Mouse (Mus musculus): ENCODE data around the gene Tmcc2. TPM values are rescaled to one million over a fixed set of nuclear protein-coding genes. Genes with fewer than 3 reads are reported as not detected.

Gene Tmcc2
- polyA plus RNA-seq, 1 experiment from 2014 or later, result 10.2 TPM

- H3K27me3 ChIP-seq (replicated peaks; ENCODE audit: low read depth, poor library complexity, severe bottlenecking), result peaks cover 5% of the 10 kb centered on the region; the same call in 1 of the 2 replicates
- peak within 1 kb of the TSS; percentile 73 for H3K4me3 ChIP-seq
- H3K4me1 ChIP-seq, result peaks cover 34% of the 10 kb centered on the region
- no peaks in the 10 kb centered on the region for H3K9me3 ChIP-seq
- WGBS, result under 1% methylated on average over 85 of the region's 85 CpGs
- peak within 1 kb of the TSS; percentile 88 for H3K27ac ChIP-seq (replicated peaks)
- H3K36me3 ChIP-seq (replicated peaks), result no peaks in the 10 kb centered on the region; the same call in 1 of the 2 replicates
- peak; percentile 95 for DNase-seq (ENCODE audit: low spot score)
Observed at GRCm38 (mm10) chr1:132417319-132418251, 26.5 kb upstream of the Tmcc2 start, which contains the start of gene Dstyk. Dstyk (plus strand) TSS chr1:132417555.

- H3K4me1 ChIP-seq, result peaks cover 34% of the 10 kb centered on the region
- no peaks in the 10 kb centered on the region for H3K36me3 ChIP-seq (replicated peaks)
- no peaks in the 10 kb centered on the region for H3K9me3 ChIP-seq
- no peak for DNase-seq (ENCODE audit: low spot score)
- WGBS, result 21% methylated on average over 6 of the region's 6 CpGs
- H3K27ac ChIP-seq (replicated peaks), result peak overlapping the region; percentile 88
- H3K4me3 ChIP-seq, result peak overlapping the region; percentile 73
- H3K27me3 ChIP-seq (replicated peaks; ENCODE audit: low read depth, poor library complexity, severe bottlenecking), result peaks cover 5% of the 10 kb centered on the region; the same call in 1 of the 2 replicates
Observed at GRCm38 (mm10) chr1:132416943-132417290, 25.8 kb upstream of the Tmcc2 start.

GRCm38 (mm10) chr1:132416244-132416942, 25.3 kb upstream of the Tmcc2 start:
- H3K9me3 ChIP-seq, result no peaks in the 10 kb centered on the region
- no peak for DNase-seq (ENCODE audit: low spot score)
- 70% methylated on average over 8 of the region's 8 CpGs for WGBS

GRCm38 (mm10) chr1:132410657-132411056, 19.6 kb upstream of the Tmcc2 start:
- Histone ChIP-seq H3K4me1 (0 out of 2 replicates have a peak, but pooled peaks cover 5% of the 10 kb centered on the region), H3K9me3 (no peaks in the 10 kb centered on the region), H3K36me3 (replicated peaks) (no peaks in the 10 kb centered on the region), H3K27me3 (replicated peaks; ENCODE audit: low read depth, poor library complexity, severe bottlenecking) (no peaks in the 10 kb centered on the region), H3K27ac (replicated peaks) (no peak overlapping the region), H3K4me3 (no peak overlapping the region)
- WGBS, result 90% methylated on average over 3 of the region's 3 CpGs
- DNase-seq (ENCODE audit: low spot score), result no peak

More at GRCm38 (mm10) chr1:132416244-132416942, 25.3 kb upstream of the Tmcc2 start:
- Histone ChIP-seq H3K36me3 (replicated peaks) (no peaks in the 10 kb centered on the region), H3K4me1 (peaks cover 34% of the 10 kb centered on the region), H3K27ac (replicated peaks) (no peak overlapping the region), H3K4me3 (no peak overlapping the region; the same call in 1 of the 2 replicates), H3K27me3 (replicated peaks; ENCODE audit: low read depth, poor library complexity, severe bottlenecking) (peaks cover 5% of the 10 kb centered on the region; the same call in 1 of the 2 replicates)

- Histone ChIP-seq H3K4me1 (no peaks in the 10 kb centered on the region), H3K27ac (replicated peaks) (no peak overlapping the region), H3K27me3 (replicated peaks; ENCODE audit: low read depth, poor library complexity, severe bottlenecking) (no peaks in the 10 kb centered on the region), H3K36me3 (replicated peaks) (no peaks in the 10 kb centered on the region), H3K4me3 (no peak overlapping the region), H3K9me3 (no peaks in the 10 kb centered on the region)
- WGBS, result 95% methylated on average over 1 of the region's 1 CpGs
- no peak for DNase-seq (ENCODE audit: low spot score)
Observed at GRCm38 (mm10) chr1:132401843-132402242, 10.8 kb upstream of the Tmcc2 start.

GRCm38 (mm10) chr1:132400538-132400937, 9.5 kb upstream of the Tmcc2 start:
- no peaks in the 10 kb centered on the region for H3K27me3 ChIP-seq (replicated peaks; ENCODE audit: low read depth, poor library complexity, severe bottlenecking)
- 68% methylated on average over 1 of the region's 1 CpGs for WGBS
- no peaks in the 10 kb centered on the region for H3K4me1 ChIP-seq

GRCm38 (mm10) chr1:132396705-132397104, 5.6 kb upstream of the Tmcc2 start:
- no peak overlapping the region for H3K4me3 ChIP-seq
- DNase-seq (ENCODE audit: low spot score), result no peak
- WGBS, result 71% methylated on average over 2 of the region's 2 CpGs
- H3K27me3 ChIP-seq (replicated peaks; ENCODE audit: low read depth, poor library complexity, severe bottlenecking), result peaks cover 9% of the 10 kb centered on the region
- H3K9me3 ChIP-seq, result no peaks in the 10 kb centered on the region
- no peaks in the 10 kb centered on the region for H3K36me3 ChIP-seq (replicated peaks)
- no peak overlapping the region for H3K27ac ChIP-seq (replicated peaks)
- peaks cover 7% of the 10 kb centered on the region for H3K4me1 ChIP-seq

More at GRCm38 (mm10) chr1:132400538-132400937, 9.5 kb upstream of the Tmcc2 start:
- Histone ChIP-seq H3K27ac (replicated peaks) (no peak overlapping the region), H3K9me3 (no peaks in the 10 kb centered on the region), H3K4me3 (no peak overlapping the region), H3K36me3 (replicated peaks) (no peaks in the 10 kb centered on the region)
- DNase-seq (ENCODE audit: low spot score), result no peak

GRCm38 (mm10) chr1:132392872-132393271, 1.8 kb upstream of the Tmcc2 start:
- H3K36me3 ChIP-seq (replicated peaks), result no peaks in the 10 kb centered on the region
- H3K4me3 ChIP-seq, result no peak overlapping the region
- H3K27me3 ChIP-seq (replicated peaks; ENCODE audit: low read depth, poor library complexity, severe bottlenecking), result peaks cover 9% of the 10 kb centered on the region
- H3K4me1 ChIP-seq, result peaks cover 40% of the 10 kb centered on the region
- H3K27ac ChIP-seq (replicated peaks), result no peak overlapping the region
- H3K9me3 ChIP-seq, result no peaks in the 10 kb centered on the region
- no peak for DNase-seq (ENCODE audit: low spot score)
- 85% methylated on average over 5 of the region's 5 CpGs for WGBS

GRCm38 (mm10) chr1:132391580-132392022, 520 bp upstream of the Tmcc2 start:
- DNase-seq (ENCODE audit: low spot score), result peak; percentile 89

GRCm38 (mm10) chr1:132389886-132390585, 1.0 kb downstream of the Tmcc2 start:
- no peaks in the 10 kb centered on the region; the same call in 1 of the 2 replicates for H3K36me3 ChIP-seq (replicated peaks)
- peaks cover 9% of the 10 kb centered on the region for H3K27me3 ChIP-seq (replicated peaks; ENCODE audit: low read depth, poor library complexity, severe bottlenecking)
- peaks cover 65% of the 10 kb centered on the region for H3K4me1 ChIP-seq
- 15% methylated on average over 15 of the region's 15 CpGs for WGBS
- peak overlapping the region; percentile 95 for H3K27ac ChIP-seq (replicated peaks)
- peak; percentile 77 for DNase-seq (ENCODE audit: low spot score)
- H3K9me3 ChIP-seq, result no peaks in the 10 kb centered on the region
- peak overlapping the region; percentile 84 for H3K4me3 ChIP-seq

More at GRCm38 (mm10) chr1:132391580-132392022, 520 bp upstream of the Tmcc2 start:
- WGBS, result under 1% methylated on average over 54 of the region's 54 CpGs
- peaks cover 9% of the 10 kb centered on the region for H3K27me3 ChIP-seq (replicated peaks; ENCODE audit: low read depth, poor library complexity, severe bottlenecking)
- H3K9me3 ChIP-seq, result no peaks in the 10 kb centered on the region
- H3K4me1 ChIP-seq, result peaks cover 49% of the 10 kb centered on the region
- H3K36me3 ChIP-seq (replicated peaks), result no peaks in the 10 kb centered on the region; the same call in 1 of the 2 replicates
- H3K4me3 ChIP-seq, result peak overlapping the region; percentile 84
- peak overlapping the region; percentile 95 for H3K27ac ChIP-seq (replicated peaks)

GRCm38 (mm10) chr1:132388813-132389803, 2.0 kb downstream of the Tmcc2 start:
- Histone ChIP-seq H3K4me1 (peaks cover 73% of the 10 kb centered on the region), H3K27me3 (replicated peaks; ENCODE audit: low read depth, poor library complexity, severe bottlenecking) (peaks cover 9% of the 10 kb centered on the region), H3K4me3 (peak overlapping the region; percentile 84), H3K9me3 (no peaks in the 10 kb centered on the region), H3K36me3 (replicated peaks) (peaks cover 2% of the 10 kb centered on the region; the same call in 1 of the 2 replicates), H3K27ac (replicated peaks) (peak overlapping the region; percentile 44)
- DNase-seq (ENCODE audit: low spot score), result no peak
- 49% methylated on average over 8 of the region's 8 CpGs for WGBS

Measured in embryonic facial prominence, embryonic 10.5 days (tissue).